Mouse (Mus musculus) kidney, embryonic 16.5 days (tissue): ENCODE data around the gene Iqck. TPM values are rescaled to one million over a fixed set of nuclear protein-coding genes. Genes with fewer than 3 reads are reported as not detected.

Source experiments
- ATAC-seq: fragments of 200-750 bp; cut with Nextera tagmentation; 2 replicates; pipeline ENCODE4 v1.8.0; 2017; ENCODE audit warnings: moderate TSS enrichment; ENCODE audit not compliant: low FRiP score, low TSS enrichment
- H3K27ac ChIP-seq: fragments of 300-500 bp; sonication (generic); 2 replicates; pipeline ENCODE4 v1.5.1; 2014; ENCODE audit warnings: low read length
- H3K27me3 ChIP-seq: fragments of 300-500 bp; sonication (generic); 2 replicates; pipeline ENCODE4 v1.6.1; 2014; ENCODE audit warnings: low read length, control low read depth, mixed read lengths; ENCODE audit not compliant: insufficient read depth
- H3K36me3 ChIP-seq: fragments of 300-500 bp; sonication (generic); 2 replicates; pipeline ENCODE4 v1.6.1; 2014; ENCODE audit warnings: low read length, control low read depth, mixed read lengths; ENCODE audit not compliant: insufficient read depth
- H3K4me1 ChIP-seq: fragments of 300-500 bp; sonication (generic); 2 replicates; pipeline ENCODE4 v1.6.1; 2014; ENCODE audit warnings: low read length, control low read depth, mixed read lengths; ENCODE audit not compliant: insufficient read depth
- H3K4me2 ChIP-seq: fragments of 300-500 bp; sonication (generic); replicated peaks from 2 replicates; pipeline ENCODE4 v1.6.1; 2014; ENCODE audit warnings: low read depth, low read length
- H3K4me3 ChIP-seq: fragments of 300-500 bp; sonication (generic); 2 replicates; pipeline ENCODE4 v1.5.1; 2014; ENCODE audit warnings: mild to moderate bottlenecking, low read length
- H3K9ac ChIP-seq: fragments of 300-500 bp; sonication (generic); replicated peaks from 2 replicates; pipeline ENCODE4 v1.6.1; 2014; ENCODE audit warnings: low read length
- H3K9me3 ChIP-seq: fragments of 300-500 bp; sonication (generic); 2 replicates; pipeline ENCODE4 v1.6.1; 2016; ENCODE audit warnings: low read length, control low read depth
- WGBS: fragments of 180-500 bp; shearing (Covaris S2); extraction: QIAGEN DNeasy Blood & Tissue Kit; methylation state at CpG from one replicate; pipeline ENCODE4 v1.1.7; 2014; 5-methylcytosine and 5-hydroxymethylcytosine counted together
- polyA plus RNA-seq: library from polyadenylated mRNA; unstranded; fragments of >200 nt; fragmentation: Nextera tagmentation; extraction: Ambion mirVana; gene quantifications from 2 replicates; pipeline ENCODE4 v1.2.1, GENCODE M21; 2015

Gene Iqck
- polyA plus RNA-seq, 1 experiment from 2014 or later = 3.1 TPM

- Histone ChIP-seq H3K27me3 (no peaks in the 10 kb centered on the region), H3K4me2 (no peak overlapping the region), H3K27ac (no peak overlapping the region), H3K4me1 (no peaks in the 10 kb centered on the region), H3K9ac (no peak overlapping the region), H3K4me3 (no peak overlapping the region), H3K9me3 (no peaks in the 10 kb centered on the region), H3K36me3 (no peaks in the 10 kb centered on the region)
- ATAC-seq = no peak
- WGBS = 81% methylated on average over 10 of the region's 10 CpGs
Observed at GRCm38 (mm10) chr7:118977167-118977543, 121.6 kb downstream of the Iqck start.

- Histone ChIP-seq H3K9me3 (no peaks in the 10 kb centered on the region), H3K36me3 (peaks cover 11% of the 10 kb centered on the region), H3K9ac (no peak overlapping the region), H3K4me1 (no peaks in the 10 kb centered on the region), H3K4me2 (no peak overlapping the region), H3K27me3 (no peaks in the 10 kb centered on the region), H3K4me3 (no peak overlapping the region), H3K27ac (no peak overlapping the region)
- ATAC-seq = no peak
- WGBS = 88% methylated on average over 7 of the region's 7 CpGs
Observed at GRCm38 (mm10) chr7:118979121-118979520, 123.6 kb downstream of the Iqck start.

GRCm38 (mm10) chr7:118979708-118980107, 124.2 kb downstream of the Iqck start:
- Histone ChIP-seq H3K27ac (no peak overlapping the region), H3K9me3 (no peaks in the 10 kb centered on the region), H3K27me3 (no peaks in the 10 kb centered on the region), H3K4me2 (no peak overlapping the region), H3K9ac (no peak overlapping the region), H3K36me3 (peaks cover 11% of the 10 kb centered on the region), H3K4me1 (no peaks in the 10 kb centered on the region), H3K4me3 (no peak overlapping the region)
- ATAC-seq = no peak
- WGBS = 89% methylated on average over 9 of the region's 9 CpGs

- Histone ChIP-seq H3K9ac (no peak overlapping the region), H3K27ac (no peak overlapping the region), H3K4me3 (no peak overlapping the region), H3K36me3 (peaks cover 11% of the 10 kb centered on the region), H3K4me1 (no peaks in the 10 kb centered on the region), H3K4me2 (no peak overlapping the region), H3K27me3 (no peaks in the 10 kb centered on the region), H3K9me3 (no peaks in the 10 kb centered on the region)
- ATAC-seq = no peak
- WGBS = 76% methylated on average over 4 of the region's 4 CpGs
Observed at GRCm38 (mm10) chr7:118981346-118981745, 125.8 kb downstream of the Iqck start.

GRCm38 (mm10) chr7:118981831-118982230, 126.3 kb downstream of the Iqck start:
- 87% methylated on average over 5 of the region's 5 CpGs for WGBS
- H3K27ac ChIP-seq = no peak overlapping the region
- ATAC-seq = no peak
- H3K4me2 ChIP-seq = no peak overlapping the region
- H3K9me3 ChIP-seq = no peaks in the 10 kb centered on the region
- H3K36me3 ChIP-seq = peaks cover 11% of the 10 kb centered on the region
- no peaks in the 10 kb centered on the region for H3K4me1 ChIP-seq
- no peaks in the 10 kb centered on the region for H3K27me3 ChIP-seq
- no peak overlapping the region for H3K4me3 ChIP-seq
- no peak overlapping the region for H3K9ac ChIP-seq

GRCm38 (mm10) chr7:118982586-118982985, 127.0 kb downstream of the Iqck start:
- WGBS = 59% methylated on average over 4 of the region's 4 CpGs
- no peak for ATAC-seq
- no peak overlapping the region for H3K4me2 ChIP-seq

GRCm38 (mm10) chr7:118983961-118984360, 128.4 kb downstream of the Iqck start:
- no peak overlapping the region for H3K9ac ChIP-seq

More at GRCm38 (mm10) chr7:118982586-118982985, 127.0 kb downstream of the Iqck start:
- Histone ChIP-seq H3K27ac (no peak overlapping the region), H3K9me3 (no peaks in the 10 kb centered on the region), H3K36me3 (peaks cover 11% of the 10 kb centered on the region), H3K27me3 (no peaks in the 10 kb centered on the region), H3K4me3 (no peak overlapping the region), H3K4me1 (no peaks in the 10 kb centered on the region), H3K9ac (no peak overlapping the region)

GRCm38 (mm10) chr7:118985786-118986185, 130.2 kb downstream of the Iqck start:
- WGBS = 69% methylated on average over 4 of the region's 4 CpGs
- H3K4me1 ChIP-seq = no peaks in the 10 kb centered on the region
- H3K9me3 ChIP-seq = no peaks in the 10 kb centered on the region
- no peak overlapping the region for H3K4me2 ChIP-seq
- H3K9ac ChIP-seq = no peak overlapping the region
- H3K27ac ChIP-seq = no peak overlapping the region
- H3K27me3 ChIP-seq = no peaks in the 10 kb centered on the region
- no peak overlapping the region for H3K4me3 ChIP-seq
- ATAC-seq = no peak
- peaks cover 11% of the 10 kb centered on the region for H3K36me3 ChIP-seq

More at GRCm38 (mm10) chr7:118983961-118984360, 128.4 kb downstream of the Iqck start:
- H3K36me3 ChIP-seq = peaks cover 11% of the 10 kb centered on the region
- no peaks in the 10 kb centered on the region for H3K9me3 ChIP-seq
- no peak overlapping the region for H3K4me3 ChIP-seq
- WGBS = 80% methylated on average over 19 of the region's 19 CpGs
- H3K27me3 ChIP-seq = no peaks in the 10 kb centered on the region
- H3K4me2 ChIP-seq = no peak overlapping the region
- H3K4me1 ChIP-seq = no peaks in the 10 kb centered on the region
- no peak for ATAC-seq
- no peak overlapping the region for H3K27ac ChIP-seq

- Histone ChIP-seq H3K4me3 (no peak overlapping the region), H3K4me1 (no peaks in the 10 kb centered on the region), H3K9me3 (no peaks in the 10 kb centered on the region), H3K27me3 (no peaks in the 10 kb centered on the region), H3K4me2 (no peak overlapping the region), H3K9ac (no peak overlapping the region), H3K36me3 (peaks cover 11% of the 10 kb centered on the region), H3K27ac (no peak overlapping the region)
- ATAC-seq = no peak
- WGBS = 73% methylated on average over 4 of the region's 4 CpGs
Observed at GRCm38 (mm10) chr7:118986369-118986768, 130.8 kb downstream of the Iqck start.

GRCm38 (mm10) chr7:118989275-118989856, 133.8 kb downstream of the Iqck start:
- H3K9ac ChIP-seq = no peak overlapping the region
- no peaks in the 10 kb centered on the region for H3K9me3 ChIP-seq
- no peaks in the 10 kb centered on the region for H3K36me3 ChIP-seq
- H3K4me1 ChIP-seq = peaks cover 20% of the 10 kb centered on the region
- H3K4me2 ChIP-seq = no peak overlapping the region
- H3K27ac ChIP-seq = no peak overlapping the region
- H3K27me3 ChIP-seq = no peaks in the 10 kb centered on the region
- H3K4me3 ChIP-seq = no peak overlapping the region
- 85% methylated on average over 5 of the region's 5 CpGs for WGBS
- ATAC-seq = no peak
